Mouse (Mus musculus) limb, embryonic 14.5 days (tissue): Measurements from ENCODE around the gene Arhgef38. TPM values are rescaled to one million over a fixed set of nuclear protein-coding genes. Genes with fewer than 3 reads are reported as not detected.

Experiments
- ATAC-seq: fragments of 200-750 bp; cut with Nextera tagmentation; 2 replicates; pipeline ENCODE4 v1.8.0; 2017; ENCODE audit warnings: low read depth, moderate number of reproducible peaks, moderate TSS enrichment; ENCODE audit not compliant: low FRiP score
- DNase-seq: peaks from one replicate; pipeline ENCODE4 v3.0.0-alpha.2; 2015; ENCODE audit warnings: low spot score
- H3K27ac ChIP-seq: fragments of 300-500 bp; sonication (generic); replicated peaks from 2 replicates; pipeline ENCODE4 v1.5.1; 2014; ENCODE audit warnings: low read depth, mild to moderate bottlenecking, low read length, moderate library complexity, mixed read lengths
- H3K27me3 ChIP-seq: fragments of 300-500 bp; sonication (generic); 2 replicates; pipeline ENCODE4 v1.6.1; 2014; ENCODE audit warnings: low read length, mixed read lengths; ENCODE audit not compliant: control insufficient read depth, insufficient read depth
- H3K36me3 ChIP-seq: fragments of 300-500 bp; sonication (generic); 2 replicates; pipeline ENCODE4 v1.6.1; 2014; ENCODE audit warnings: mild to moderate bottlenecking, low read length, moderate library complexity, mixed read lengths; ENCODE audit not compliant: control insufficient read depth, insufficient read depth
- H3K4me1 ChIP-seq: fragments of 300-500 bp; sonication (generic); 2 replicates; pipeline ENCODE4 v1.6.1; 2014; ENCODE audit warnings: antibody characterized with exemption, low read length, mixed read lengths; ENCODE audit not compliant: control insufficient read depth, insufficient read depth
- H3K4me2 ChIP-seq: fragments of 300-500 bp; sonication (generic); replicated peaks from 2 replicates; pipeline ENCODE4 v1.6.1; 2014; ENCODE audit warnings: low read depth, mild to moderate bottlenecking, low read length, moderate library complexity; ENCODE audit not compliant: severe bottlenecking
- H3K4me3 ChIP-seq: fragments of 300-500 bp; sonication (generic); replicated peaks from 2 replicates; pipeline ENCODE4 v1.5.1; 2014; ENCODE audit warnings: low read length
- H3K9ac ChIP-seq: fragments of 300-500 bp; sonication (generic); 2 replicates; pipeline ENCODE4 v1.6.1; 2014; ENCODE audit warnings: mild to moderate bottlenecking, low read depth, low read length, moderate library complexity; ENCODE audit not compliant: severe bottlenecking
- H3K9me3 ChIP-seq: fragments of 300-500 bp; sonication (generic); 2 replicates; pipeline ENCODE4 v1.6.1; 2016; ENCODE audit warnings: low read length; ENCODE audit not compliant: control insufficient read depth
- POLR2A ChIP-seq: fragments of 200-500 bp; IDR thresholded peaks from 2 replicates; pipeline ENCODE4 v1.8.0; 2012; ENCODE audit warnings: inconsistent platforms, mild to moderate bottlenecking, moderate library complexity, borderline replicate concordance; ENCODE audit not compliant: insufficient read depth, insufficient read length; ENCODE audit errors: extremely low read depth
- WGBS: fragments of 180-500 bp; shearing (Covaris S2); extraction: QIAGEN DNeasy Blood & Tissue Kit; methylation state at CpG from one replicate; pipeline ENCODE4 v1.1.7; 2014; 5-methylcytosine and 5-hydroxymethylcytosine counted together
- polyA plus RNA-seq, 2 experiments: library from polyadenylated mRNA; depleted of rRNA in 1 of 2; stranded (reverse) in 1 of 2; unstranded in 1 of 2; fragments of >200 nt; fragmentation: Nextera tagmentation in 1 of 2; extraction: Ambion mirVana in 1 of 2; gene quantifications; 2 replicates each; pipeline versions ENCODE4 v1.2.1 to v1.2.3; 2012 to 2014

The Arhgef38 gene
- polyA plus RNA-seq, 2 experiments, result 0.01 to 0.04 TPM

DNA sequence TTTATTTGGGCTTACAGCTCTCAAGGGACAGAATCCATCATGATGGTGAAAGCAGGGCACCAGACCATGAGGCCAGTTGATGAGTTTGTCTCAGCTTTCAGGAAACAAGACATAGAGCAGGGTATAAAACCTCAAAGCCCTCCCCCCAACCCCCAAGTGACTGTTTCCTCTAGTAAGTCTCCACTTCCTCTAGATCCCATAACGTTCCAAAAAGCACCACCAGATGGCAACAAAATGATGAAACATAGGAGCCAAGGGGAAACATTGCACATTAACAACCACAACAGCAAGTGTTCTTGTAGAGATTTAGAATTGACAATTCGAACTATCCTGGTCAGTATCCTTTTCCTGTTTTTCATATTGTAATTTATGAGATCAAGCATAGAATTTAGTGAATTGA lies 123.0 kb downstream of the Arhgef38 start:
- TF ChIP-seq POLR2A, result no peak
- Histone ChIP-seq H3K36me3 (peaks cover 29% of the 10 kb centered on the region), H3K9ac (no peak overlapping the region), H3K27me3 (no peaks in the 10 kb centered on the region), H3K9me3 (no peaks in the 10 kb centered on the region), H3K4me1 (no peaks in the 10 kb centered on the region), H3K4me3 (no peak overlapping the region), H3K27ac (no peak overlapping the region), H3K4me2 (no peak overlapping the region)
- 33% methylated on average over 2 of the region's 2 CpGs for WGBS
- ATAC-seq (0 out of 2 replicates have a peak, but pooled peaks have one; percentile 34), DNase-seq (peak; percentile 51)

DNA sequence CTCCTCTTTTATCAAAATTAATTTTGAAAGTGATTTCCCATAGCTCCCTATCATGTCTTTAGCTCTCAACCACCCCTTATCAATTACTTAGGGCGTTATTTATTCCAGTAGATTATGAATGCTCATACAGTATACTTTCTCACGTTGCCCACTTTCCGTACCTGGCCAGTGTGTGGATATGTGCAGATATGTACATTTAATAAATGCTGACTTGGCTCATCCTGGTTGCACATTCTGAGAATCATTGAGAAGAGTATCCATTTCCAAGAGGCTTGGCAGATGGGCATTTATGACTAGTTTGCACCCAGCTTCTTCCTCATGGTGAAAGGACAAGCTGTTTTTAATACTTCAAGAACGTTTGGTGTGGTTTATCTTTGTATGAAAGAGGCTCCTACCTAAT lies 124.9 kb downstream of the Arhgef38 start:
- ATAC-seq (no peak), DNase-seq (no peak)
- no peaks in the 10 kb centered on the region for H3K4me1 ChIP-seq
- H3K9me3 ChIP-seq, result no peaks in the 10 kb centered on the region
- no peak overlapping the region for H3K4me3 ChIP-seq
- WGBS, result 91% methylated on average over 4 of the region's 4 CpGs
- peaks cover 42% of the 10 kb centered on the region for H3K36me3 ChIP-seq
- no peaks in the 10 kb centered on the region for H3K27me3 ChIP-seq
- H3K27ac ChIP-seq, result no peak overlapping the region
- H3K4me2 ChIP-seq, result no peak overlapping the region
- no peak for TF ChIP-seq POLR2A
- H3K9ac ChIP-seq, result no peak overlapping the region

DNA sequence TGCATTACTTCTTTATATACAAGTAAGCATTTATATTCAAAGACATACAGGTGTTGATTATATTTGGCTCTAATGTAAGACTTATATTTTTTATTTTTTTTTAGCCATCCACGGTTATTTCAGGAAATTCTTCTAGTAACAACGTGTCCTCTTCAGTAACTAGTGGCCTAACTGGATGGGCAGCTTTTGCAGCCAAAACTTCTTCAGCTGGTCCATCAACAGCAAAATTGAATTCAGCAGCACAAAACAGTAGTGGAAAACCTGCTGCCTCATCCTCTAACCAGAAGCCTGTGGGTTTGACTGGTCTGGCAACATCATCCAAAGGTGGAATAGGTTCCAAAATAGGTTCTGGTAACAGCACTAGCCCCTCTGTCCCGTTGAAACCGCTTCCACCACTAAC lies 126.0 kb downstream of the Arhgef38 start:
- ATAC-seq (no peak), DNase-seq (no peak)
- no peaks in the 10 kb centered on the region for H3K27me3 ChIP-seq
- no peak overlapping the region for H3K4me2 ChIP-seq
- H3K36me3 ChIP-seq, result peaks cover 50% of the 10 kb centered on the region
- no peak for TF ChIP-seq POLR2A
- H3K9ac ChIP-seq, result no peak overlapping the region
- no peaks in the 10 kb centered on the region for H3K4me1 ChIP-seq
- H3K27ac ChIP-seq, result no peak overlapping the region
- WGBS, result 87% methylated on average over 4 of the region's 4 CpGs
- H3K9me3 ChIP-seq, result no peaks in the 10 kb centered on the region
- H3K4me3 ChIP-seq, result no peak overlapping the region

DNA sequence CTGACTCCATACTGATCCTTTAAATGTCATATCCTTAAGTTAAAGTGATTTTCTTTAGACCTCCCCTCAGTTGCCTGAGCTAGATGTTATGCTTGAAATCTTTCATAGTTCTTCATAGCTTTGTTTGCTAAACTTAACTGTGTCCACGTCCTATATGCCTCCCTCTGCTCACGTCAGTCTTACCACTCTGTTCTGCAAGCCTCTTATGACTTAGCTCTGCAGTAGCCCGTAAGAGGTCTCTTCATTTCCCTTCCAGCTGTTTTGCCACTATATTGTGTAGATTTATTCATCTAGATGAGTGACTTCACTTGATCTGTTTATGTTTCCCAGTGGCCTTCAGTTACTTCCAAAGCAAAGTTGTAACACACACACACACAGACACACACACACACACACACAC lies 130.3 kb downstream of the Arhgef38 start:
- DNase-seq (no peak), ATAC-seq (no peak)
- H3K27me3 ChIP-seq, result no peaks in the 10 kb centered on the region
- no peak overlapping the region for H3K27ac ChIP-seq
- H3K36me3 ChIP-seq, result peaks cover 72% of the 10 kb centered on the region
- H3K4me3 ChIP-seq, result no peak overlapping the region
- no peaks in the 10 kb centered on the region for H3K9me3 ChIP-seq
- no peak overlapping the region for H3K9ac ChIP-seq
- 95% methylated on average over 3 of the region's 3 CpGs for WGBS
- H3K4me1 ChIP-seq, result no peaks in the 10 kb centered on the region
- H3K4me2 ChIP-seq, result no peak overlapping the region
- TF ChIP-seq POLR2A, result no peak

DNA sequence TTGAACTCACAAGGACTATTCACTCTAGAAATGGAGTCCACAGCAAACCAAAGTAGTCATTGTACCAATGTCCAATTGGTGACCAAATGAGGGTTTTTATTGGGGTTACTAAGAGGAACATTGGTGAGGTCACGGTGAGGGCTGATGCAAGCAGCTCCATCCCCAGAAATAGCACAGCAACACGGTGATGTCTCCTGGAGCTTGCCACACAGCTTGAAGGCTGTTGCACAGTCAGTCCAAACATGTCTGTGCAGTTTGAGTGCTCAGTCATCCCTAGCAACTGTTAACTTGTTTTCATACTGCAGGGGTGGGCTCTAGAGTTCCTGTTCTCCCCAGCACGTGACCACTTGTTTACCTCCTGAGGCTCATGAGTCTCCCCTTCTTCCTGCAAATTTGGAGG lies 131.0 kb downstream of the Arhgef38 start:
- H3K36me3 ChIP-seq, result peaks cover 71% of the 10 kb centered on the region
- WGBS, result 85% methylated on average over 3 of the region's 3 CpGs
- DNase-seq, result no peak

DNA sequence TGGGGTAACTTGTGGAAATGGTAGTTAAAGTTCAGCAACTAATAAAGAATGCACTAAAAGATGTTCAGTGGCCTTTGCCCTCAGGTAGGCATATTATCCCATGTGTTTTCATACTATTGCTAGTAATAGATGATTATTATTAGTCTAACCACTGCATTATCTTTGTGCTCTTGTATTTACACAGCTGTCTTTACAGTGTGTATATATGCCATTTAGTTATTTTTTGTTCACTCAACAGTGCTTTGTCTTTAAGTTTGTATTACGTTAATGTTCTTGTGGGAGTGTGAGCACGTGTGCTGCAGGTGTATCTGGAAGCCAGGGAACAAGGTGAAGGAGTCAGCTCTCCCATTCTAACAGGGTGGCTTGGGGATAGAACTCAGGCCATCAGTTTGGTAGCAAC lies 135.8 kb downstream of the Arhgef38 start:
- H3K27ac ChIP-seq, result no peak overlapping the region
- no peaks in the 10 kb centered on the region for H3K27me3 ChIP-seq
- H3K4me1 ChIP-seq, result no peaks in the 10 kb centered on the region
- no peaks in the 10 kb centered on the region for H3K9me3 ChIP-seq
- no peak for TF ChIP-seq POLR2A
- DNase-seq (no peak), ATAC-seq (no peak)
- H3K36me3 ChIP-seq, result peaks cover 54% of the 10 kb centered on the region
- 91% methylated on average over 2 of the region's 2 CpGs for WGBS
- H3K4me3 ChIP-seq, result no peak overlapping the region
- no peak overlapping the region for H3K4me2 ChIP-seq
- H3K9ac ChIP-seq, result no peak overlapping the region

More for the DNA sequence above, 131.0 kb downstream of the Arhgef38 start:
- Histone ChIP-seq H3K9ac (no peak overlapping the region), H3K4me3 (no peak overlapping the region), H3K27ac (no peak overlapping the region), H3K9me3 (no peaks in the 10 kb centered on the region), H3K4me1 (no peaks in the 10 kb centered on the region), H3K4me2 (no peak overlapping the region), H3K27me3 (no peaks in the 10 kb centered on the region)
- no peak for ATAC-seq
- no peak for TF ChIP-seq POLR2A
